Mouse (Mus musculus) kidney, adult 10 weeks (tissue): ENCODE data around the gene Evi2a. TPM values are rescaled to one million over a fixed set of nuclear protein-coding genes. Genes with fewer than 3 reads are reported as not detected.

Experiments
- polyA plus RNA-seq: library from polyadenylated mRNA; stranded (reverse); fragments of 350-450 nt; fragmentation: Illumina TruSeq; extraction: RNeasy Lipid Tissue Mini Kit (QIAGEN cat#74804); gene quantifications from one replicate; pipeline ENCODE4 v1.2.3, GENCODE M21; 2014; ENCODE audit warnings: low read depth, low replicate concordance

Evi2a gene
- polyA plus RNA-seq, result 5.0 TPM

DNA sequence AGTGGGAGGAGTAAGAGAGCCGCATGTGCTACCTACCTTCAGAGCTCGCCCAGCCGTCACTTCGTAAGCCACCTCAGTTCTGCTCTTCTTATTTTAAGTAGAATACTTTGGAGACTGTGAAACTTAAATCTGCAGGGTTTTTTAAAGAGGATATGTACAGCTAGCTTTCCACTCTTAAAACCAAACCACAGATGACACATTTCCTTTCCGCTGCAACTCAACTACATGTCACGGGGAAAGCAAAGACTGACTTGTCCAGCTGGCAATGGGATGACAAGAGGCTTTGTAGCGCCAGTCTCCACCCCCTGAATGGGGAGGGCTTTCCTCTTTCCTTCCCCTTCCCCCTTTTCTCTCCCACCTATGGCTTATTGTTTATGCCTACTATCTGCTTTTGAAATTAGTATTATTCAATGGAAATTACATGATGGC, at the start of gene Evi2a, which contains the start of gene Evi2:
Gene Evi2a (minus strand): TSS at position 277 of the 429 bp plus-strand sequence.
Gene Evi2 (minus strand): TSS at position 257 of the 429 bp plus-strand sequence.

DNA sequence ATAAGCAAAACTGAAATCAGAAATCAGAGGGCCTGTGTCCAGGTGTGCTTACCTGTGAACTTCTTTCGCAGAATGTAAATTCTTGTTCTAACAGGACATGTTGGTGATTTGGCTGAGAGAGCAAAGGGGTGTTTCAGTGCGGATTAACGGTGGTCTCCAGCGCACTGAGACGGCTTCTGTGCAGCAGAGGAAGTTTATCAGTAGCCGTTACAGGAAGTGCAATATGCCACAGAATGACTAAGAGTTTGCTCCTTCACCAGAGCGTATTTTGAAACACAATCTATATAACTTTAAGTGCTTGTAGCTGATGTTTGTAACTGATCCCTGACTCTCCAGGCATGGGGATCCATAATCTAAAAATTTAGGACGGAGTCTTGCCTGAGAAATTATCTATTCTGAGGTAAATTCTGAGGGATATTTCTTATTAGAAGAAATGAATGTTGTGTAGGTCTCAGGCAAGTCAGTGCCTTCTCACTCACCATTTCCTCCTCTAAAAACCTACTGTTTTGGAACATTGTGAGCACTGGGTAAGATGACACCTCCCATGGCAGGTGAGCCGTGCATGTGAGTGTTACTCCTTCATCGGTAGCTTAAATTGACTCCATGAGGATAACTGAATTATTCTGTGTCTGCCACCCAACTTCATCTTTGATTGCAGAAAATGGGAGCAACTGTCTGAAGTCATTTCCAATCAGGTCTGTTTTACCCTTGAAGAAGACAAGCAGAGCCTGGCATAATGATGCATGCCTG, 6.7 kb downstream of the Evi2a start, which contains the start of gene Evi2b:
Gene Evi2b (minus strand): TSS at position 203 of the 750 bp plus-strand sequence.

DNA sequence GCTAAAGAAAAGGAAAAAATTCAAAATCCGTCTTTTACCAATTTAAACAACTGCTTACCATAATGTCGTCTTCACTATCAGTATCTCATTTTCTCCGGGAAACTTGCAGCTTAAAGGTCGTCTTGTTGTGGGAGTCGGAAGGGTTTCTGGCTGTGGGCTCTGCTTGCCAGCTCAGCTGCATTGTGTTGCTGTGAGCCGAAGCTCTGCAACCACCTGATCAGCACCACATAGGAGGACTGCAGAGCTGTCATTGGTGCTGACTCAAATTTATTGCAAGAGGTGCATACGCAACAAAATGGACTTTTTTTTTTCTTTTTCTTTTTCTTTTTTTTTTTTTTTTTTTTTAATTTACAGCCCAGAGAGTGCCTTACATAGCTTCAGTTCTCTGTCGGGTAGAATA, 26.6 kb downstream of the Evi2a start, which contains the start of gene Omg:
Gene Omg (minus strand): TSS at position 240 of the 400 bp plus-strand sequence.

Other genes with a start within 250 kb of the Evi2a start
- gene Gm9964, start 233.7 kb downstream of the Evi2a start, polyA plus RNA-seq, result not detected
- gene Nf1, start 190.9 kb downstream of the Evi2a start, polyA plus RNA-seq, result 25.4 TPM
- gene Omg, start 26.5 kb downstream of the Evi2a start, polyA plus RNA-seq, result not detected
- 2.9 TPM for gene Evi2b, start 6.8 kb downstream of the Evi2a start, polyA plus RNA-seq
- 0.20 TPM for gene Evi2, start within 50 bp of the Evi2a start, polyA plus RNA-seq
- 9.8 TPM for gene Rab11fip4, start 60.6 kb upstream of the Evi2a start, polyA plus RNA-seq